Mouse (Mus musculus) heart, embryonic 14.5 days (tissue): ENCODE results near the gene Fam49a. TPM values are rescaled to one million over a fixed set of nuclear protein-coding genes. Genes with fewer than 3 reads are reported as not detected.
"Not testable (repeated sequence)": the region's sequence is repeated elsewhere in the genome, so short reads cannot be mapped to it uniquely, and the experiment has no call there.

Source experiments
- ATAC-seq: fragments of 200-750 bp; cut with Nextera tagmentation; 2 replicates; pipeline ENCODE4 v1.8.0; 2017; ENCODE audit warnings: low read depth, moderate TSS enrichment; ENCODE audit not compliant: insufficient number of reproducible peaks, insufficient read depth, low FRiP score
- H3K27ac ChIP-seq, 2 experiments: fragments of 200-500 bp in 1 of 2; fragments of 300-500 bp in 1 of 2; sonication (generic) in 1 of 2; replicated peaks in 1 of 2; 2 replicates each; pipeline ENCODE4 v1.5.1; 2012 to 2014; ENCODE audit warnings: low read depth in 2 of 2, low read length in 2 of 2, control low read depth in 1 of 2, mild to moderate bottlenecking in 1 of 2, mixed read lengths in 1 of 2; ENCODE audit not compliant: control insufficient read depth in 1 of 2, insufficient read depth in 1 of 2
- H3K27me3 ChIP-seq: fragments of 300-500 bp; sonication (generic); 2 replicates; pipeline ENCODE4 v1.6.1; 2014; ENCODE audit warnings: mild to moderate bottlenecking, low read length, control low read depth; ENCODE audit not compliant: control insufficient read depth, insufficient read depth
- H3K36me3 ChIP-seq: fragments of 300-500 bp; sonication (generic); 2 replicates; pipeline ENCODE4 v1.6.1; 2014; ENCODE audit warnings: mild to moderate bottlenecking, control low read depth, low read length, mixed read lengths; ENCODE audit not compliant: control insufficient read depth, insufficient read depth
- H3K4me1 ChIP-seq, 2 experiments: fragments of 200-500 bp in 1 of 2; fragments of 300-500 bp in 1 of 2; sonication (generic) in 1 of 2; 2 replicates each; pipeline ENCODE4 v1.6.1; 2012 to 2014; ENCODE audit warnings: low read length in 2 of 2, control low read depth in 1 of 2, mixed read lengths in 1 of 2; ENCODE audit not compliant: control insufficient read depth in 2 of 2, insufficient read depth in 2 of 2
- H3K4me2 ChIP-seq: fragments of 300-500 bp; sonication (generic); 2 replicates; pipeline ENCODE4 v1.6.1; 2014; ENCODE audit warnings: mild to moderate bottlenecking, low read length
- H3K4me3 ChIP-seq, 2 experiments: fragments of 200-500 bp in 1 of 2; fragments of 300-500 bp in 1 of 2; sonication (generic) in 1 of 2; 2 replicates each; pipeline ENCODE4 v1.5.1; 2012 to 2014; ENCODE audit warnings: low read length in 2 of 2, mild to moderate bottlenecking in 2 of 2, control low read depth in 1 of 2, low read depth in 1 of 2, moderate library complexity in 1 of 2; ENCODE audit not compliant: control insufficient read depth in 1 of 2, insufficient read depth in 1 of 2
- H3K9ac ChIP-seq: fragments of 300-500 bp; sonication (generic); 2 replicates; pipeline ENCODE4 v1.6.1; 2014; ENCODE audit warnings: mild to moderate bottlenecking, low read length
- H3K9me3 ChIP-seq: fragments of 300-500 bp; sonication (generic); 2 replicates; pipeline ENCODE4 v1.6.1; 2016; ENCODE audit warnings: low read length, control low read depth; ENCODE audit not compliant: control insufficient read depth
- WGBS: fragments of 180-500 bp; shearing (Covaris S2); extraction: QIAGEN DNeasy Blood & Tissue Kit; methylation state at CpG from one replicate; pipeline ENCODE4 v1.1.7; 2014; 5-methylcytosine and 5-hydroxymethylcytosine counted together
- polyA plus RNA-seq: library from polyadenylated mRNA; unstranded; fragments of >200 nt; fragmentation: Nextera tagmentation; extraction: Ambion mirVana; gene quantifications from 2 replicates; pipeline ENCODE4 v1.2.1, GENCODE M21; 2014

The Fam49a gene
- polyA plus RNA-seq, 1 experiment from 2014 or later = 40.5 TPM

GRCm38 (mm10) chr12:12323616-12324223 is 61.8 kb downstream of the Fam49a start:
- Histone ChIP-seq H3K27ac (peak overlapping the region; percentile 41 to 59; a peak in 3 of 4 replicates), H3K4me1 (peaks cover 3% of the 10 kb centered on the region in 2 experiments; a peak in 2 of 4 replicates), H3K4me2 (peak overlapping the region; percentile 61), H3K4me3 (peak overlapping the region; percentile 28), H3K36me3 (no peaks in the 10 kb centered on the region), H3K9ac (peak overlapping the region; percentile 48; the same call in 1 of the 2 replicates), H3K9me3 (no peaks in the 10 kb centered on the region), H3K27me3 (no peaks in the 10 kb centered on the region)
- WGBS = 29% methylated on average over 18 of the region's 18 CpGs
- 0 out of 2 replicates have a peak, but pooled peaks have one; percentile 38 for ATAC-seq

DNA sequence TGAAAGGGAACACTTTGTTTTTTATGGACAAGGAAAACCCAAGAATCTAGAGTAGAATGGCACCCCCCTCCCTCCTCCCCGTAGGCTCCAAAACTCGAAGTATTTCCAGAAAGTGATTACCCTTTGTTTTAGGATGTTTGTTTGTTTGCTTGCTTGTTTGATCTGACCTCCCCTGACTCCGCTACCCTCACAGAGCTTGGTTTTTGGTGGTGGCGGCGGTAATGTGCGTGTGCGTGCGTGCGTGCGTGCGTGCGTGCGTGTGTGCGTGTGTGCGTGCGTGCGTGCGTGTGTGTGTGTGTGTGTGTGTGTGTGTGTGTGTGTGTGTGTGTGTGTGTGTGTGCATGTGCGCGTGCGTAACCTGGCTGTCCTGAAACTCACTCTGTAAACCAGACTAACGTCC is 62.3 kb downstream of the Fam49a start:
- H3K9me3 ChIP-seq, H3K9ac ChIP-seq, H3K4me1 ChIP-seq, H3K36me3 ChIP-seq, H3K4me3 ChIP-seq, H3K27me3 ChIP-seq, H3K27ac ChIP-seq, ATAC-seq: not testable (repeated sequence)
- peak overlapping the region; percentile 61 for H3K4me2 ChIP-seq
- WGBS = 87% methylated on average over 22 of the region's 22 CpGs

- WGBS = 89% methylated on average over 11 of the region's 11 CpGs
- Histone ChIP-seq H3K27ac (no peak overlapping the region), H3K4me1 (no peaks in the 10 kb centered on the region), H3K4me2 (no peak overlapping the region), H3K9ac (no peak overlapping the region), H3K27me3 (no peaks in the 10 kb centered on the region), H3K9me3 (no peaks in the 10 kb centered on the region), H3K4me3 (no peak overlapping the region), H3K36me3 (peaks cover 2% of the 10 kb centered on the region; the same call in 1 of the 2 replicates)
- ATAC-seq = no peak
These were observed 71.8 kb downstream of the Fam49a start for GRCm38 (mm10) chr12:12333526-12334310.

GRCm38 (mm10) chr12:12334486-12334885 is 72.5 kb downstream of the Fam49a start:
- no peak overlapping the region for H3K4me2 ChIP-seq
- H3K36me3 ChIP-seq = peaks cover 2% of the 10 kb centered on the region; the same call in 1 of the 2 replicates
- 68% methylated on average over 5 of the region's 5 CpGs for WGBS
- H3K9me3 ChIP-seq = no peaks in the 10 kb centered on the region
- H3K27ac ChIP-seq = no peak overlapping the region
- no peaks in the 10 kb centered on the region for H3K27me3 ChIP-seq
- H3K4me3 ChIP-seq = no peak overlapping the region
- H3K9ac ChIP-seq = no peak overlapping the region
- ATAC-seq = no peak
- no peaks in the 10 kb centered on the region for H3K4me1 ChIP-seq

DNA sequence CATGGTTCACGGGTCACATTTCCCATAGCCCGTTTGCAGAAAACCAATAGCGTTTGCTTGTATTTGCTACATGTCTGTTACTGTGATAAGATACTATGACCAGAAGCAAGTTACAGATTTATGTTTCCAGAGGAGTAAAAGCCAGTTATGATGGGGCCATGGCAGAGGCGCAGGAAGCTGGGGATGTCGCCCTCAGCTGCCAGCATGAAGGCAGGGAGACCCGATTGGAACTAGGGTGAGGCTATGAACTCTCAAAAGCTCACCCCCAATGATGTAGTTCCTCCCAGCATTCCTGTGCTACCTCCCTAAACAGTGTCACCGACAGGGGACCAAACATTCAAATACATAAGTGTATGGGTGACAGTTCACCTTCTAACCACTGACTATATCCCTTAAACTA is 73.6 kb downstream of the Fam49a start:
- 89% methylated on average over 7 of the region's 7 CpGs for WGBS

GRCm38 (mm10) chr12:12337378-12337777 is 75.4 kb downstream of the Fam49a start:
- Histone ChIP-seq H3K4me1 (no peaks in the 10 kb centered on the region), H3K9me3 (no peaks in the 10 kb centered on the region), H3K4me2 (no peak overlapping the region), H3K4me3 (no peak overlapping the region), H3K9ac (no peak overlapping the region), H3K27me3 (no peaks in the 10 kb centered on the region), H3K27ac (no peak overlapping the region), H3K36me3 (peaks cover 7% of the 10 kb centered on the region; the same call in 1 of the 2 replicates)
- 87% methylated on average over 6 of the region's 6 CpGs for WGBS
- ATAC-seq = no peak

More for the DNA sequence above, 73.6 kb downstream of the Fam49a start:
- no peaks in the 10 kb centered on the region for H3K27me3 ChIP-seq
- H3K4me3 ChIP-seq = no peak overlapping the region
- H3K9ac ChIP-seq = no peak overlapping the region
- H3K9me3 ChIP-seq = no peaks in the 10 kb centered on the region
- no peak for ATAC-seq
- no peak overlapping the region for H3K4me2 ChIP-seq
- H3K36me3 ChIP-seq = peaks cover 6% of the 10 kb centered on the region; the same call in 1 of the 2 replicates
- no peak overlapping the region for H3K27ac ChIP-seq
- H3K4me1 ChIP-seq = no peaks in the 10 kb centered on the region

- 89% methylated on average over 2 of the region's 2 CpGs for WGBS
- no peak for ATAC-seq
- Histone ChIP-seq H3K36me3 (0 out of 2 replicates have a peak, but pooled peaks cover 6% of the 10 kb centered on the region), H3K4me2 (no peak overlapping the region), H3K27ac (no peak overlapping the region), H3K4me3 (no peak overlapping the region), H3K9me3 (no peaks in the 10 kb centered on the region), H3K27me3 (no peaks in the 10 kb centered on the region), H3K4me1 (no peaks in the 10 kb centered on the region), H3K9ac (no peak overlapping the region)
These were observed 81.4 kb downstream of the Fam49a start for GRCm38 (mm10) chr12:12343320-12343719.
